Mouse (Mus musculus) 3T3-L1 (cell line): ENCODE results near the gene Irx4.

Source experiments
- DNase-seq: peaks from one replicate; pipeline ENCODE4 v3.0.0-alpha.2; 2015; ENCODE audit warnings: low read depth, low spot score

Gene Irx4

GRCm38 (mm10) chr13:73269891-73270290 is 9.6 kb downstream of the Irx4 start:
- DNase-seq, result no peak

GRCm38 (mm10) chr13:73270451-73271081 is 10.3 kb downstream of the Irx4 start:
- DNase-seq, result no peak

- no peak for DNase-seq
These were observed 11.3 kb downstream of the Irx4 start for GRCm38 (mm10) chr13:73271336-73272242.

- no peak for DNase-seq
These were observed 12.6 kb downstream of the Irx4 start for GRCm38 (mm10) chr13:73272794-73273282.

GRCm38 (mm10) chr13:73273536-73273935 is 13.3 kb downstream of the Irx4 start:
- DNase-seq, result no peak

- no peak for DNase-seq
These were observed 17.1 kb downstream of the Irx4 start for GRCm38 (mm10) chr13:73277361-73277760.

GRCm38 (mm10) chr13:73277797-73278196 is 17.5 kb downstream of the Irx4 start:
- DNase-seq, result no peak

GRCm38 (mm10) chr13:73279196-73279595 is 18.9 kb downstream of the Irx4 start:
- DNase-seq, result no peak

- DNase-seq, result no peak
These were observed 22.1 kb downstream of the Irx4 start for GRCm38 (mm10) chr13:73282407-73282806.

- DNase-seq, result no peak
These were observed 23.3 kb downstream of the Irx4 start for GRCm38 (mm10) chr13:73283534-73283933.

GRCm38 (mm10) chr13:73290206-73290605 is 29.9 kb downstream of the Irx4 start:
- no peak for DNase-seq

GRCm38 (mm10) chr13:73291102-73291501 is 30.8 kb downstream of the Irx4 start:
- DNase-seq, result no peak

GRCm38 (mm10) chr13:73298717-73299116 is 38.4 kb downstream of the Irx4 start:
- no peak for DNase-seq

GRCm38 (mm10) chr13:73299322-73299721 is 39.0 kb downstream of the Irx4 start:
- DNase-seq, result no peak

GRCm38 (mm10) chr13:73304729-73305128 is 44.5 kb downstream of the Irx4 start:
- DNase-seq, result no peak

- peak; percentile 9 for DNase-seq
These were observed 45.3 kb downstream of the Irx4 start for GRCm38 (mm10) chr13:73305398-73306084.

GRCm38 (mm10) chr13:73306085-73306410 is 45.8 kb downstream of the Irx4 start:
- no peak for DNase-seq

GRCm38 (mm10) chr13:73306430-73306829 is 46.2 kb downstream of the Irx4 start:
- no peak for DNase-seq

GRCm38 (mm10) chr13:73310183-73310929 is 50.1 kb downstream of the Irx4 start:
- DNase-seq, result peak; percentile 44
